Mouse (Mus musculus) left cerebral cortex, postnatal 14 days (tissue): ENCODE data around the gene Prkg1. TPM values are rescaled to one million over a fixed set of nuclear protein-coding genes. Genes with fewer than 3 reads are reported as not detected.
A peak's percentile ranks its signal among the peaks of the same experiment; 100 is the strongest.
"Not testable (repeated sequence)": the region's sequence is repeated elsewhere in the genome, so short reads cannot be mapped to it uniquely, and the experiment has no call there.

Experiments
- DNase-seq, 2 experiments: peaks; one replicate each; pipeline ENCODE4 v3.0.0; 2021 to 2022; ENCODE audit warnings: low spot score in 2 of 2, mixed read lengths in 1 of 2
- intact Hi-C: fragments of 180-260 bp; cut with DNase I; formaldehyde crosslinking; loops from one replicate; pipeline ENCODE4 v1.15.1; 2025
- total RNA-seq, 2 experiments: library from RNA; stranded (reverse); gene quantifications; 2 replicates each; pipeline ENCODE4 v1.2.3; 2021

Prkg1 gene
- total RNA-seq, 2 experiments from 2014 or later, result 14.8 to 17.0 TPM

- intact Hi-C loops, result no loop called here
- DNase-seq, result no peak
Measured at GRCm38 (mm10) chr19:31228385-31228784, 536.4 kb downstream of the Prkg1 start.

DNA sequence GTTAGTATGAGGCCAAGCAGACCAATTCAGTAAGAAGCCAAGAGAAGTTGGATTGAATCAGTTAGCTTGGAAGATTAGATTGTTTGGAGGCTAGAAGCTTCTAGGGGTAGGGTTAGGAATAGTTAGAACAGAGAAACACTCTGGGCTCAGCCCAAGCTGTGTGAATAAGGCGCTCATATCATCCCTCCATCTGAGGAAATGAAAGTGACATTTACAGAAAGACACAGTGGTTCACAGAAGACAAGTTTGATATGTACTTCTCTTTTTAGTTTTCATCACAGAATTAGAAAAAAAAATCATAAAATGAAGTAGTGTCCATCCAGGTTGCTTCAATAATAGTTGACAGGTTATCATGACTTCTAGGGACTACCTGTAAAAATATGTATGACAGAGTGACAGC lies 541.4 kb downstream of the Prkg1 start:
- no peak for DNase-seq
- intact Hi-C loops, result no loop called here

GRCm38 (mm10) chr19:31219261-31219660 lies 545.6 kb downstream of the Prkg1 start:
- DNase-seq, intact Hi-C loops: not testable (repeated sequence)

GRCm38 (mm10) chr19:31210850-31211249 lies 554.0 kb downstream of the Prkg1 start:
- intact Hi-C loops, result no loop called here
- no peak for DNase-seq

- DNase-seq, result no peak
- intact Hi-C loops, result no loop called here
Measured at GRCm38 (mm10) chr19:31210449-31210848, 554.4 kb downstream of the Prkg1 start.

DNA sequence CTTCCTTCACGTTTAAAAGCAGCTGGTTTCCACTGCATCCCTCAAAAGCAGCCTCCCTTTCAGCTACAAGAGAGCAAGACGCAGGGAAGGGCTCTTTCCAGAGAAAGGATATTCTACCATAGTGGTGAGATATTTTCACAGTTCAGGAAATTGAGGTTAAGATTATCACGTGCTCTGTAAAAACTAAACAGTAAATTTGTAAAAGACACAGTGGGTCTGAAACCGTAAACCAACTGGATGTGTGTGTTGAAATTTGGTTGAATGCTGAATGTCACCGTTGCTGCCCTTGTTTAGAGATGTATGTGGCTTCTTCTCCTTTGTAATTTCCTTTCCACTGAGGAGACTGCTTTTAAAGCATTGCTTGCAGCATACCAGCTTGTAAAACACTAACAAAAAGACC lies 565.2 kb downstream of the Prkg1 start:
- DNase-seq, result no peak
- intact Hi-C loops, result no loop called here

GRCm38 (mm10) chr19:31198461-31198860 lies 566.4 kb downstream of the Prkg1 start:
- intact Hi-C loops, result no loop called here

DNA sequence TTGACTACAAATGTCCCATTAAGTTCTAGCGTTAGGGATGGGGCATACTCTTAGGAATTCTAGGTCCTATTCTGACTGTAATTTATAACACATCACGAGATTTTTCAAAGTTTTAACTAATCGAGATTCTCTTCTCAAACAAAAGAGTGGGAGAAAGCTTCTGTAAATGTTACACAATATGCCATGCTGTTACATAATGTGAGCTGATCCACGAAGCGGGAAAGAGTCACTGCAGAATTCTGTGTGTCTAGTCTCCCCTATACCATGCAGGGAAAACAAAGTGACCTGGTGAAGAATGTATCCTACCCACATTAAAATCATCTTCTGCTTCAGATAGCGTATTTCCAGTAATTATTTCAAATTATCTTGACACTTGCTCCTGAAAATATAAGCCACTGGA lies 567.8 kb downstream of the Prkg1 start:
- no peak for DNase-seq
- intact Hi-C loops, result no loop called here

More at GRCm38 (mm10) chr19:31198461-31198860, 566.4 kb downstream of the Prkg1 start:
- DNase-seq, result no peak

DNA sequence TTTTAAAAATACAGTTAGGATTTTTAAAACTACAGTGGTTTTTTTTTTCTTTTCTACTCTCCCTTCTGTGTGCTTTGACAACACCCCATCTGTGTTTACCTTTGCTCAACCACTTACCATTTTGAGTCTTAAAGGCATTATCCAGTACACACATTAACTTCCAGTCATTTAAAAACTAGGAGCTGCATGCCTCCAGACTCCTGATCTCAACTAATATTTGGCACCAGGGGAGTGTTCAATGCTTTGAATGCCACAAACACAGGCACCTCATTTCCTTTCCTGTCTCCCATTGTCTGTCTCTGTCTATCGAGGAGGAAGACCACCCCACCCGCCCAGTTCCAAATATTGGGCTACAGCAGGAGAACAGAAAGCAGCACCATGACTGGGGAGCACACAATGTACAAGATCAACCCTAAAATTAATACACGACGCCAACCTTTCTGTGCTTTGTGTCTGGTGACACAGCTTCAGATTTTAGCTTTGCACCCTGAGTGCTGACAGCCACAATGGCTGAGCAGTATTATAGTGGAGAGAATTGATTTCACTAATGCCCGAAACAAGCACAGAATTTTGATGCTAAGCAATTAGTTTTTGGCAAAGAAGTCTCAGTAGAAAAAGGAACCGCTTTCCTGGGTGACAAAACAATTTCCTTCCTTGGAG lies 576.1 kb downstream of the Prkg1 start:
- no peak for DNase-seq
- intact Hi-C loops, result no loop called here

DNA sequence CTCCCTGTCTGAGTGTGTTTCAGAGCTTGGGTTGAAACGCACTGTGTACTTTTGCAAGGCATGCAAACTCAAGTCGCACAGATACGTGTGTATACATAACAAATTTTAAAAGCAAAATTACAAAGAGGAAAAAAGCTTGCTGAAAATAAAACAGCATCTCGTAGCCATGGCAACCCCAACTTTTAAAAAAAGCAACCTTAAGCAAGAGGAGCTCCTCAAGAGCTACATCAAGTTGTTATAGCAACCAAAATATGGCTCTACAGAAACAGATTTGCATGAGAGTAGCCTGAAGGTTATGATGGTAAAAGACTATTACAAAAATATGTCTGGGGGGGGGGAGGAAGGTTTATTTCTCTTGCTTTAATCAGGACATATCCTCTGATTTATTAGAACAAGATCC lies 584.1 kb downstream of the Prkg1 start:
- intact Hi-C loops, result no loop called here
- peak; percentile 74 to 90 for DNase-seq

GRCm38 (mm10) chr19:31177279-31177922 lies 587.4 kb downstream of the Prkg1 start:
- intact Hi-C loops, result no loop called here
- no peak for DNase-seq

GRCm38 (mm10) chr19:31170985-31171384 lies 593.8 kb downstream of the Prkg1 start:
- no peak for DNase-seq
- intact Hi-C loops, result no loop called here

- no peak for DNase-seq
- intact Hi-C loops, result no loop called here
Measured at GRCm38 (mm10) chr19:31158944-31159460, 605.8 kb downstream of the Prkg1 start.

DNA sequence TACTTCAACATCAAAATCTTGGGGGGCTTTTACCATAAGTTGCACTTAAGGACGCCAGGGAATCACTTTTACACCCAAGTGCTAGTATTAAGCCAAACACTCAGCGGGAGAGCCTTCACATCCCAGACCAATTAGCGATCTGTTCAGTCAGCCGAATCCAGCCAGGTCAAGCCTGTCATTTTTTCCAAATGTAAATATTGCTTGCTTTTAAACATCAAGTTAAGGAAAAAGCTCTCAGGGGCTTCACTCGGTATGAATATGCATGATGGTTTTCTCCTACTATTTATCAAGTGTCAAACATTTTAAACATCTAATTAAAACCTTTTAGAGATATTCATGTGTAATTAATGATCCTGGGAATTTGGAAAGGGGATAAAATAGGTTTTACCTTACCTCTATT lies 611.4 kb downstream of the Prkg1 start:
- intact Hi-C loops, result no loop called here
- DNase-seq, result no peak

DNA sequence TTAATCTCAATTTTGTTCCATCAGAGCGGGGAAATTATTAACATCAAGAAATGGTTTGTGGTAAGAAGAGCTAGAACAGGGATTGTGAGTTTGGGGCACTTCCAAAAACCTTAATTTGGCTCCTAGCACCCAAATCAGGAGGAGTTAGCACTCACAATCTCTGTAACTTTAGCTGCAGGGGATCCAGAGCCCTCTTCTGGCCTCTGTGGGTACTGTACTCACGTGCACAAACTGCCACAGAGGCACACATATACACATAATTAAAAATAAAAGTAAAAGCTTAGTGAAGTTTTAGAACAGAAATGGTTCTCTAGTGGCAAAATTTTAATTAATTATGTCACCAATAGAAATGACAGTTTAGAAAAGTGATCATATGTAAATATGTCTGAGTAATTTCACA lies 614.9 kb downstream of the Prkg1 start:
- no peak for DNase-seq
- intact Hi-C loops, result no loop called here

GRCm38 (mm10) chr19:31147457-31147856 lies 617.4 kb downstream of the Prkg1 start:
- peak; percentile 8 to 14 for DNase-seq
- intact Hi-C loops, result no loop called here

- DNase-seq, result peak in 1 of 2 experiments; percentile 3
Measured at GRCm38 (mm10) chr19:31146156-31146555, 618.7 kb downstream of the Prkg1 start.

GRCm38 (mm10) chr19:31141905-31142304 lies 622.9 kb downstream of the Prkg1 start:
- no peak for DNase-seq
- intact Hi-C loops, result no loop called here

More at GRCm38 (mm10) chr19:31146156-31146555, 618.7 kb downstream of the Prkg1 start:
- intact Hi-C loops, result no loop called here

GRCm38 (mm10) chr19:31136316-31136715 lies 628.5 kb downstream of the Prkg1 start:
- no peak for DNase-seq
- intact Hi-C loops, result no loop called here

- intact Hi-C loops, result no loop called here
- no peak for DNase-seq
Measured at GRCm38 (mm10) chr19:31132614-31133013, 632.2 kb downstream of the Prkg1 start.

DNA sequence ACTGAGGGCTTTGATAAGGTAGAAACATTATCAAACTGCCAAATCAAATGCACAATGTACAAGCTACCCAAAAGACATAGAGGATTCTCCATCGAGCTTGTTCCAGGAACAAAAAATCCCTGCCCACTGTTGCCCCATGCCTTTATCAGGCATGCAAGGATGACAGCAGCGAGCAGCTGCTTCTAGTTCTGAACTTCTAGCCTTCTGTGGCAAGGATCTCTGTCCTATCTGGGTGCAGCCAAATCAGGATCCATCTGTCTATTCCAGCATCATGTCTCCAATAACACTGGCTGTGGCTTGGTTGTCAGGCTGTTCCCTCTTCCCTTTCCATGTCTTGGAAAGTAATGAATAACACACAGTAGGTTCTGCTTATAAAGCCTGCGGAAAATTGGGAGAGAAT lies 640.2 kb downstream of the Prkg1 start:
- intact Hi-C loops, result no loop called here
- DNase-seq, result no peak
